Mouse (Mus musculus): ENCODE measurements around the gene Gfpt1. TPM values are rescaled to one million over a fixed set of nuclear protein-coding genes. Genes with fewer than 3 reads are reported as not detected.
A peak's percentile ranks its signal among the peaks of the same experiment; 100 is the strongest.
"Not testable (repeated sequence)": the region's sequence is repeated elsewhere in the genome, so short reads cannot be mapped to it uniquely, and the experiment has no call there.

The Gfpt1 gene
- total RNA-seq (2021): 10 to 100 TPM; 53.1 to 57.6 TPM
- long read RNA-seq, experiment 1, full-length matches to known transcripts: 16 of 25 reads
- long read RNA-seq, experiment 1, partial matches to known transcripts: 4 of 25 reads
- long read RNA-seq, experiment 1, other reads (novel, unspliced or antisense): 5 of 25 reads
- long read RNA-seq, experiment 2, full-length matches to known transcripts: 13 of 16 reads
- long read RNA-seq, experiment 2, partial matches to known transcripts: 0 of 16 reads
- long read RNA-seq, experiment 2, other reads (novel, unspliced or antisense): 3 of 16 reads

GRCm38 (mm10) chr6:87042337-87043130 is at the start of gene Gfpt1:
Gene Gfpt1, plus strand, starts transcription at chr6:87042846.
- DNase-seq (ENCODE audit: low spot score in 2 of 2): peak; percentile 94 to 97

- DNase-seq (ENCODE audit: low spot score in 2 of 2): no peak
These were observed 48.4 kb upstream of the Gfpt1 start for GRCm38 (mm10) chr6:86994254-86994653.

DNA sequence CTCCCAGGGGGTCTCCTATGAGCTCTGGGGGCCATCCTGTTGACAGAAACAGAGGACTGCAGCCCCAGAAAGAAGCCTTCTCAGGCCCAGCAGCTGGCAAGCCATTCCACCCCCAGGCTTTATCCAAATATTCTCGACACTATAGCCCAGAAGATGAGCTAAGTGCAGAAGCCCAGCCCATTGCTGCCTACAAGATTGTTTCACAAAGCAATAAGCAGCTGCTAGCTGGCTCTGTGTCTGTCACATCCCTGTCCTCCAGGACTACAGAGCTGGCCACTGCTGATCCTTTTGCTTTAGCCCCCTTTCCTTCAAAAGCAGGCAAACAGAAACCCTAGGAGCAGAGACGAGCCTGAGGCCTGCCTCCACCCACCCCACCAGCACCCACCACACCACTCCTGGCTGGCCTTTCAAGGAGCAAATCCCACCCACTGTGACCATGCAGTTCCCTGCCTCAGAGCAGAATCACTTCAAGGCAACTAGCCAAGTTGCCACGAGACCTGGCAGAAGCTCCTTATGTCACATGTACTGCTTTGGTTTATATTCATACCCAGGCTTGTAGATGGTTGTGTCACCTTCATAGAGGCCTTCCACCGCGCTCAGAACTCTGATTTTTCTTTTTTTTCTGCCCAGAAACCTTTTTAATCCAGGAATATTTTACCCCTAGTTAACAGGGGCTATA is 45.9 kb upstream of the Gfpt1 start:
- peak in 1 of 2 experiments; percentile 53 for DNase-seq (ENCODE audit: low spot score in 2 of 2)

DNA sequence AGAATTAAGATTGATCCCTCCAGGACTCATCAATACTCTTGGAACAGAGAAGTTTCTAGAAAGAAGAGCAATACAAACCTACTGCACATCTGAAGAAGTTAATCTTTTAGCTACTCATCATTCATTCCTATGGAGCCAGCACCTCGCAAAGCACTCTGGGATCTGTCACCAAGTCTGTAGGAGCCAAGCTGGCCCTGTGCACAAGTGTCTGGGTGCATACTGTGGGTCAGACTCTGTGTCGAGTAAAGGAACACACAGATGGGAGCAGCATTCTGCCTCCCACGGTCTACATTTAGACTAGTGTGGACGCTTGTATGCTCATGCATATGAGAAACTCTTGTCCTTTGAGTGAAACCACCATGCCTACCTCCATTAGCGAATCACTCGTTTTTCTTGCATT is 45.3 kb upstream of the Gfpt1 start:
- DNase-seq (ENCODE audit: low spot score in 2 of 2): no peak

GRCm38 (mm10) chr6:87001995-87002394 is 40.7 kb upstream of the Gfpt1 start:
- no peak for DNase-seq (ENCODE audit: low spot score in 2 of 2)

- peak; percentile 84 to 87 for DNase-seq (ENCODE audit: low spot score in 2 of 2)
These were observed 40.1 kb upstream of the Gfpt1 start for GRCm38 (mm10) chr6:87002521-87003055.

DNA sequence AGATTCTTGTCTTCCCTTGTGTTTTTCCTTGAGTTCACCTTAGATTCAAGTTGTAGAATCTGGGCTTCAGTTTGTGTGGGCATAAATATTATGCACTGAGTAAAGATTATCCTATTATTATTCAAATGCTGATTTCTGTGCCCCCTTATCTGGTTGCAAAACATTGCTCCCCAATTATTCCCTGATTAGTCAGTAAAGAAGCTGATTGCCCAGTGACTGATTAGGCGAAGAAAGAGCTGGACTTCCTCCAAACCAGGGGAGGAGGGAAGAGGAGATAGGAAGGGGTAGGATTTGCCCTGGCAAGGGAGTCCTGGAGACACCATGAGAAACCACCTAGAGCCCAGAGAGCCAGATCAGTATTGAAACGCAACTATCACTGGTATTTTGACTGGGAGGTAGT is 38.5 kb upstream of the Gfpt1 start:
- no peak for DNase-seq (ENCODE audit: low spot score in 2 of 2)

- DNase-seq (ENCODE audit: low spot score in 2 of 2): no peak
These were observed 37.1 kb upstream of the Gfpt1 start for GRCm38 (mm10) chr6:87005577-87005976.

DNA sequence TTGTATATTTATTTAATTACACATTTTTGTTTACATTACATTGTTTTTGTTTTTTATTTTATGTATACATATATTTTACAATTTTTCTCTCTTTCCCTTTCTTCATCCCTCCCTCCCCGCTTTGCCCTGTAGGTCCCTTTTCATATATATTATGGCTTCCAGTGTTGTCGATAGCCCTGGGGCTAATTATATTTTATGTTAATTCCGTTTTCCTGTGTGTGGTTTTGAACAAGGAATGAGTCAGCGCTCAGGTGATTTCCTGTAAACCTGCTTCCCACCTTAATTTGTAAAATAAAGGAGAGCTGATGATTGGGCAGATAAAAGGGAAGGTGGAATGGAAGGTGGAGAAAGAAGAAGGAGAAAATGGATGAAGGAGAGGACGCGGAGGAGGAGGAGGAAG is 33.8 kb upstream of the Gfpt1 start, which contains the start of gene Nfu1:
TSS of gene Nfu1 (plus strand) at position 350 of the 400 bp plus-strand sequence.
- no peak for DNase-seq (ENCODE audit: low spot score in 2 of 2)

- DNase-seq (ENCODE audit: low spot score in 2 of 2): peak; percentile 94 to 96
These were observed 32.8 kb upstream of the Gfpt1 start for GRCm38 (mm10) chr6:87009692-87010328.

DNA sequence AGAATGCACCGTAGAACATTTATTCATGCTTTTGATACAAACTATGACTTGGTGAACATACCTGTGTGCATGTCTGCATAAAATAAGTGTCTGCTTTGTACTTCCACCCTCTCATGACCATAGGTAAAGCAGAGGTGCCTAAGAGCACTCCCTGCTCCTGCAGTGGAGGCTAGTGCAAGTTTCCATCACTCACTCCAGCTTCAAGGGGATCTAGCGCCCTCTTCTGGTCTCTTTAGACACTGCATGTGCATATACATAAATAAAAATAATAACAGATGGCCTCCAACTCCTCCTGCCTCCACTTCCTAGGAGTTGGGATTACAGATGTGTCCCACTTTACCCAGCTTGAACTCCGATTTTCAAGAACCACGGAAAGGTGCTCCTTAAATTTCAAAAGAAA is 25.7 kb upstream of the Gfpt1 start:
- peak in 1 of 2 experiments; percentile 53 for DNase-seq (ENCODE audit: low spot score in 2 of 2)

DNA sequence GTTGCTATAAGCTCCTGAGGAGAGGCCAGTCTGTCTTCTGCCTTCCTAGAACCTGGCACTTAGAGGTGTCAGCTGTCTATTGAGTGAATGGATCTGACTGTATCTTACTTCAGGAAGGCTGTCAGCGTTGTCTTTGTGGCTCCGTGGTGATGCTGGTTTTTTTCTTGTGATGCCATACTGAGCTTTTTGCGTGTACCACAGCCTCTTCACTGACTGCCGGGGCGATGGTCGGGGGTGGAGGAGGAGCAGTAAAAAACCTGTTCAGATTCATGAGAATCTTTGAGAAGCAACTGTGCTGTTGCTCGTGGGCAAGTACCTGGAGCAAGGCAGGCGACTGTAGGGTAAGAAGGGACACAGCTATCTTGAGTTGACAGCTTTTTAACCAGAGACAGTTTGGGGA is 23.8 kb upstream of the Gfpt1 start:
- peak in 1 of 2 experiments; percentile 37 for DNase-seq (ENCODE audit: low spot score in 2 of 2)

- DNase-seq (ENCODE audit: low spot score in 2 of 2): no peak
These were observed 20.9 kb upstream of the Gfpt1 start for GRCm38 (mm10) chr6:87021791-87022190.

- DNase-seq (ENCODE audit: low spot score in 2 of 2): no peak
These were observed 15.7 kb upstream of the Gfpt1 start for GRCm38 (mm10) chr6:87026980-87027379.

DNA sequence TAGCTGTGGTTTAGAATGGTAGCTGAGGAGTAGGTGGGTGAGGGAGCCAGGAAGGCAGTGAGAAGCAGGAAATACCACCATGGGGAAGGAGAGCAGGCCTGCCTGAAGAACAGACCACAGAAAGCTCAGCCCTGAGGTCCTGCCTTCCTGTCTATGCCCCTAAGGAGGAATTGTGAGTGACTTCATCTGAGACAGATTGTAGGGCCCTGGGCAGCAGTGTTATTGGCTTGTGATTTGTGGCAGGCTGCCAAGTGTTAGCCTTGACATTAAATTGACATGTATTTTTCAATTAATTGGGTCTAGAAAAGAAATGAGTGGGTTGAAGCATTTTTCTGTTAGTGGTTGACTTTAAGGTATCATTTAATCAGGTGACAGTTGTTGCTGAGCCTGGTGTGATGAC is 13.8 kb upstream of the Gfpt1 start:
- DNase-seq (ENCODE audit: low spot score in 2 of 2): no peak

- not testable (repeated sequence) for DNase-seq (ENCODE audit: low spot score in 2 of 2)
These were observed 11.3 kb upstream of the Gfpt1 start for GRCm38 (mm10) chr6:87031310-87031709.

- no peak for DNase-seq (ENCODE audit: low spot score in 2 of 2)
These were observed 10.2 kb upstream of the Gfpt1 start for GRCm38 (mm10) chr6:87032401-87032800.

GRCm38 (mm10) chr6:87034395-87034794 is 8.3 kb upstream of the Gfpt1 start:
- DNase-seq (ENCODE audit: low spot score in 2 of 2): no peak

GRCm38 (mm10) chr6:87037826-87038620 is 4.6 kb upstream of the Gfpt1 start:
- DNase-seq (ENCODE audit: low spot score in 2 of 2): no peak

DNA sequence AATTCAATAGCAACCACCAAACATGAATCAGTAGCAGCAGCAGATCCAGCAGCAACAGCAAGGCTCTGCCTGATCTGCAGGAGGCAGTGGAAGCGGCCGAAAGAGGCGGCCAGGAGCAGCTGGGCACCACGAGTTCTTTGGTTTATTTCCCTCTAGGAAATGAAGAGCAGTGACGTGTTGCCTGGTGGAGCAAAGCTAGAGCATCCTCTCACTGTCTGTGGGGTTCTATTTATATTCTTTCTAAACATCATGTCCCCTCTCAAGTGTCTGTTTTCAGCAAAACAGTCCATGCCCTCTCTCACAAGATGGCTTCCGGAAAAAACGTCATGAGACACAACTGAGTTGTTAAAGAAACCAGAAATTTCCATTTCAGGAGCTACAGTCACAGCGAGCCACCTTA is 3.5 kb upstream of the Gfpt1 start:
- no peak for DNase-seq (ENCODE audit: low spot score in 2 of 2)
